Mouse (Mus musculus) gastrocnemius, postnatal 36 days (tissue): ENCODE measurements around the gene Fam222b. TPM values are rescaled to one million over a fixed set of nuclear protein-coding genes. Genes with fewer than 3 reads are reported as not detected.
"Not testable (repeated sequence)": the region's sequence is repeated elsewhere in the genome, so short reads cannot be mapped to it uniquely, and the experiment has no call there.

Experiments used
- DNase-seq, 2 experiments: peaks; one replicate each; pipeline ENCODE4 v3.0.0; 2022
- intact Hi-C: fragments of 180-260 bp; cut with DNase I; formaldehyde crosslinking; loops from one replicate; pipeline ENCODE4 v1.15.1; 2025
- long read RNA-seq, 2 experiments: library from polyadenylated mRNA; stranded (forward); transcript quantifications; one replicate each; pipeline ENCODE4 v2.0.0; 2021
- total RNA-seq, 2 experiments: library from RNA; stranded (reverse); gene quantifications; 2 replicates each; pipeline ENCODE4 v1.2.3; 2021

Gene Fam222b
- total RNA-seq = 1 to 10 TPM; 6.0 to 6.1 TPM
- long read RNA-seq, experiment 1, partial matches to known transcripts = 0 of 4 reads
- long read RNA-seq, experiment 1, other reads (novel, unspliced or antisense) = 1 of 4 reads
- long read RNA-seq, experiment 2, partial matches to known transcripts = 0 of 6 reads
- long read RNA-seq, experiment 2, other reads (novel, unspliced or antisense) = 3 of 6 reads

DNA sequence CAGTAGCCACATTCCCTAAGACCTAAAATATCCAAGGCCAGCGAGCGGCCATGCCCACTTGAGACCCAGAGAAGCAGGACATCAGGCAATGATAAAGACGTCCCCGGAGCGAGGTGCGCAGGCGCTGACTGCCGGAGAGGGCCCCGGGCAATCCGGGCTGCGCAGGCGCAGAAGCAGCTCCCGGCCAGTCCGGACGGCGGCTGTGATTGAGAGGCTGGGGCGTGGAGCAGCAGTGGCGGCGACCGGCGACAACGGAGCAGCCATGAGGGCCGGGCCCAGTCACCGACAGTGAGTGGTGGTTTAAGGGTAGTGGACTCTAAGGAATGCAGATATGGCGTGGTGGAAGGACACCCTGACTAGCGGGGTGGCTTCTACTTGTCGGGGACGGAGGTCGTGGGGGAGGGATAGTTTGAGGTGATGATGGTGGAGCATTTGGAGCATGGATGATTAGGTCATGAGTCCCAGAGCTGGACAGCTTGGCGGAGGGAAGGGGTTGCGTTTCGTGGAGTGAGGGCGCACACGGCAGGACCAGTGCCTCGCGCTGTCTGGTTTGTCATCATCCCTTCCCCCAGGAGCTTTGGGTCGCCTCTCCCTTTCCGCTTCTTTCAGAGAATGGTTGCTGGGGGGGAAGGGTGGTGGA lies at the start of gene Fam222b:
Gene Fam222b (plus strand): TSS at position 157 of the 640 bp plus-strand sequence.
- peak; percentile 86 to 93 for DNase-seq
- intact Hi-C loops = loop anchor here (5.0 kb wide), 1 partner anchor 63 kb away; no protein-coding TSS in a partner anchor

DNA sequence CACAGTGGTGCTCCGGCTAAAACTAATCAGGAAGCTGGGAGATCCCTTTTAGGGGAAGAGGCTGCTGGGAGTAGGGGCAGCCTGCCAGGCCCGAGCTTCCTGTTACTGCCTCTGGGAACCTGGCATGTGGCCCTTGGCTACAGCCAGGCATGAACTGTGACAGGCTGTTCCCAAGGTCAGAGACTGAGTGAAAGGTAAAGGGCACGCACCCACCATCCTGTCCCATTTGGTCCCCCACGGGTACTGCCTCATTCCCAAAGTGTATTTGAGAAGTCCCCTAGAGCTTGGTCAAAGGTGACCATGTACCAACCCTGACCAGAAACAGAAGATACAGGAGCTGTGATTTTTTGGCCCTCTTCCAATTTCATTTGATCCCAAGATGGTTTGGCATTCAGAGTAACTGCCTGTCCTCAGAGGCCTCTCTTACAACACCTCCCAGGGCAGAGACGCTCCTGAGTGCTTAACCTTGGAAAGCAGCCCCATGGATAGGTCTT lies 49.7 kb upstream of the Fam222b start:
- DNase-seq = peak; percentile 82 to 86
- intact Hi-C loops = no loop called here

DNA sequence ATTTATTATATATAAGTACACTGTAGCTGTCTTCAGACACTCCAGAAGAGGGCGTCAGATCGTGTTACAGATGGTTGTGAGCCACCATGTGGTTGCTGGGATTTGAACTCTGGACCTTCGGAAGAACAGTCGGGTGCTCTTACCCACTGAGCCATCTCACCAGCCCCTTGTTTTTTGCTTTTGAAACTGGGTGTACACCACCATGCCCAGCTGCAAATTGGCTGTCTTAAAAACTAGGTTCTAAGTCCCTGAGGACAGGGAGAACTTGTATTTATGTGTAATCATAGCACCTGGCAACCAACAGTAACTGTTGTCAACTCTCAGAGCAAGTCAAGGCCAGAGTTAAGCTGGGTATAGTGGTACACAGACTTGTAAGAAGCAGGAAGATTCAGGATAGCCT lies 45.8 kb upstream of the Fam222b start:
- intact Hi-C loops, DNase-seq: not testable (repeated sequence)

DNA sequence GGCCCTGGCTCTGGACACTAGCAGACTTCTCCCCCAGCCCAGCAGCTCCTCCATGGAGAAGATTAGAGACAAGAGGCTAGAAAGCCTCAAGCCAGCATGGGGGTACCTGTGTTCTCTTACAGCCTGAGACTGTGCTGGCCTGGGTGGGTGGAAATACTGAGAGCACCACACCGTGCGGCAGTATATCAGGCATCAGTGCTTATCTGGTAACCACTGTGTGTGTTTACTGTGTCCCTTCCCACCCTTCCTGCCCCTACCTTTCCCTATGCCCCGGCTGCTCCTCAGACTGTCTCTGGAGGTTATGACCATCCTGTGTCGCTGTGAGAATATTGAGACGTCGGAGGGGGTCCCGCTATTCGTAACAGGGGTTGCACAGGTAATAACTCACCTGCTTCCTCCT lies 41.4 kb upstream of the Fam222b start:
- no peak for DNase-seq
- intact Hi-C loops = no loop called here

DNA sequence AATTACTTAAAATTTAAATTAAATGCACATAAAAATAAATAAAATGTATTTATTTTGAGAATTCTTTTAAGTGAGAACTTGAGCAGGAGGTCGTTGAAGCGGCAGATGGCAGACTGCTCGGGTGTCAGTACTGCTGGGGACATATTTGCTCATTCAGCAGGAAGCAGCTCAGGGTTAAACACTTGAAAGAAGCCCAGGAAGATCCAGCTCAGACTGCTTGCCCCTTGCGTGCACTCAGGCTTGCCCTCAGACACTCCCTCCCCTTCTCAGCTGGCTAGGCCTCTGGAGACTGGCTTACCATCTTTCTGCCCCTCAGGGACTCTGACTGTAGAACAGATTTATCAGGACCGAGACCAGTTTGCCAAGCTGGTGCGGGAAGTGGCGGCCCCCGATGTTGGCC lies 37.5 kb upstream of the Fam222b start:
- DNase-seq = no peak
- intact Hi-C loops = no loop called here

DNA sequence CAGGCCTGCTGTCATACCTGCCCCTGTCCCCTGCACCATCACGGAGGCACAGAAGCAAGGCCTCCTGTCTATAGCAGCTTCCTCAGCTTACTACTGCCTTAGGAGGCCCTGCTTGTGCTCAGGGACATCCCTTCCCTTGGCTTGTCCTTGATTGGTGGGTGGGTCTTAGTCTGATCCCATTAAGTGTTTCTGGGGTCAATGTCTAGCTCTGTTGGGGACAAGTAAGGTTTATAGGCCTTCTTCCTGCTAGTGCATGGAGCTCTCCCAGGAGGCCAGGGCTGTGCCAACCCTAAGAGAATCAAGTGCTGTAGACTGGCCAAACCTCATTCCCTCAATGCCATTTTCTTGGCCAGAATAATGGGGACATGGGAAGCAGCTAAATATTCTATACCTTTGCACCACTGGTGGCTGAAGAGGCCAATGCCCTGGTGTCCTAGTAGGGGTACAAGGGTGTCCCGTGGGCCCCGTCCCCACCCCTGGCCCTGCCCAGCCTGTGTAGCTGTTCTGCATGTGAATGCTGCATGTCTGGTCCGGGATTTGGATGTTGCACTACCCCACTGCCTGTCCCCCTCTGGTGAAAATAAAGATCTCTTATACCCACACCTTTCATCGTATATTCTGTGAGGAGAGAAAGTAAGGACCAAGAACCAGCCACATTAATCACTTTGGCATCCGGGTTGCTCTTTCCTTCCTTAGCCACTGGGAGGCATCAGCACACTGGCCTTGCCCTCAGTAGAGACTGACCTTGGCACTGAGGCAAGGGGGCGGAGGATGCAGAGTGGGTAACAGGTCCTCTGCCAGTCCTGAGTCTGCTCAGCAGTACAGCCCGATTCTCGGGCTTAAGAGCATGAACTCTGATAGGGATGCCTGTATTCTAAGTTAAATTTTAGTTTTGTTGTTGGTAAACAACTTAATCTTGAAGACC lies 34.4 kb upstream of the Fam222b start:
- intact Hi-C loops = loop anchor here (2.0 kb wide), 1 partner anchor 119 kb away; no protein-coding TSS in a partner anchor

DNA sequence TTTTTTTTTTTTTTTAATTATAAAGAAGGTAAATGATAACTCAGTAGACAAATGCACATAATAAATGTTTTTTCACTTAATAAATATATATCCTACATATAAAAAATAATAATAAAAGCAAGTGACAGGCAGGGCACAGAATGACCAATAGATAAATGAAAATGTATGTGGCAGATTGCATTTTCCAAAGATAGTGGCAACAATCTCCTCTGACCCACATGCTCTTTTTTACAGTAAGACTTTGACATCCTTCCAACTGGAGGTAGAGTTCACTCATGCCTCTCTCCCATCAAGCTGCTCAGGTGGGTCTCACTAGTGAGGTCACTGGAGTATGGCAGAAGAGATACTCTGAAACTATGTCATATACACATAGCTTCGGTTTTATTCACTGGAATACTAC lies 31.9 kb upstream of the Fam222b start:
- no peak for DNase-seq
- intact Hi-C loops = no loop called here

More for the DNA sequence above, 34.4 kb upstream of the Fam222b start:
- peak; percentile 48 to 80 for DNase-seq

DNA sequence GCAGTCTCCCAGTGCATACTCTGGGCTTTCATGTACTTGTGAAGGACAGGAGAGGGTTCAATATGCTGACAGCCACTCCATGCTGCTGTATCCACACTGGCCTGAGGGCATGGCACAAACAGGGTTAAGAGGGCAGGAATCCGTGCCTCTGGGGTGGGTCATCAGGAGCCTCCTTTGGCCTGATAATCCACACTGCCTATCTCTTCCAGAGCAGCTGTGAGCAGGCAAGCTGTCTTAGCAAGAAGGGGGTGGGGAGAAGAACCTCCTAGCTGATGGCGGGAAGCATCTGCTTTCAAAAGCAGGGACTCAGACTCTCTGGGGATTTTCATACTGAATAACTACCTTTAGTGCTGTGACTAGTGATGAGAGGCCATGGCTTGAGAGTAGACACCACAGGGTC lies 28.6 kb upstream of the Fam222b start:
- no peak for DNase-seq
- intact Hi-C loops = no loop called here

DNA sequence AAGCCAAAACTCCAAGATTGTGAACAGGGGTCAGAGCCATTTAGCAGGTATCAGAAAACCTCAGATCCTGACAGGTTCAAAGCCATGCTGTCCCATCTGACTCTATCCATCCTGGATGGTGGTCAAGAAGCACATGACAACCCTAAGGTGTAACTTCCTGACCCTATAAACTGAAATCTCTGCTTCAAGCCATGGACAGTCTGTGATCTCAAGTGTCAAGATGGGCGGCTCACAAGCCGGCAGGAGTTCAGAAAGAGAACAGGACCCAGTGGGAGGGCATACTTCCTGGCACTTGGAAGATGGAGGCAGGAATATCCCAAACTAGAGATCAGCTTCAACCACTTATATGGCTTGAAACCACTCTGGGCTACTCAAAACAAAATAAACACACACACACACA lies 27.8 kb upstream of the Fam222b start:
- DNase-seq = no peak
- intact Hi-C loops = no loop called here

DNA sequence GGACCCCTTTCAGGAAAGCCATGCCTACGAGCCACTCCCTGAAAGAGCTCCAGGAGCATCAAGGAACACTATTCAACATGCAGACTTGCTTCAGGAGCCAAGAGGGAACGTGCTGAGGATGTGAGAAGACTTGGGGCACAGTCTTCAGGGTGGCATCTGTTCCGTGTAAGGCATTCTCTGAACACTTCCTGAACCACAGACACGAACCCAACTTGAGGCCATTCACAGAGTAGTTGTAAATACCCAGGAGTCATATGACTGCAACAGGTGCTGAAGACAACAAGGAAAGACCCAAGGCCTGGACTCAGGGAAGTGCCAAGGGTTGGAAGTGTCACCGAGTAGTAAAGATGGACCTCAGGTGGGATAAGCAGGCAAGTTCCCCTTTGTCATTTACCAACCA lies 26.9 kb upstream of the Fam222b start:
- DNase-seq = no peak
- intact Hi-C loops = no loop called here

DNA sequence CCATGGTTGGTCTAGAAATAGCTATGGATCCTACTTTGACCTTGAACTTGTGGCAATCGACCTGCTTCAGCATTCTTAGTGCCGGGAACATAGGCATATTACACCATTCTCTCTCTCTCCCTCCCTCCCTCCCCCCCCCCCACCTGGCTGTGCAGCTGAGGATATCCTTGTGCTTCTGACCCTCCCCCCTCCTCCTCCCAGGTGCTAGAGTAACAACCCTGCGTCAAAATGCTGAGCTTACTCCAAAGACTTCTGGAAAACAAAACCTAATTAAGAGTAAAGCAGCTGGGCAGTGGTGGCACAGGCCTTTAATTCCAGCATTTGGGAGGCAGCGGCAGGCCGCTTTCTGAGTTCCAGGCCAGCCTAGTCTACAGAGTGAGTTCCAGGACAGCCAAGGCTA lies 25.3 kb upstream of the Fam222b start:
- no peak for DNase-seq
- intact Hi-C loops = no loop called here

DNA sequence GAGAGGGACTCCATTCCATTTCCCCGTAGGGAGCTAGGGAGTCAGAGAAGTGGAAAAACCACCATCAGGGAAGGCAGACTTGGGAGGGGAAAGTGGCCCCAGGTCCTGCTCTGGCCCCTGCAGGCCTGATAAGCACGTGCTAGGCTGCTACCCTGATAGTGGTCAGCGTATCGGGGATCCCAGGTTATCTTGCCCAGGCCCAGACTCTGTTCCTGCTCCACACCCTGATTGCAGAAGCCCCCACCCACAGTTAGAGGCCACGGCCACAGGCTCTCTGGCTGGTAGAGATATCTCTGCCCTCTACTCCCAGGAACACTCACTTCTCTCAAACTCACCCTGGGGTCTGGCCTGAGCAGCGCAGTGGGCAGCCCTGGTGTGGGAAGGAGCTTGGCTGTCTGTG lies 24.8 kb upstream of the Fam222b start:
- intact Hi-C loops = no loop called here

DNA sequence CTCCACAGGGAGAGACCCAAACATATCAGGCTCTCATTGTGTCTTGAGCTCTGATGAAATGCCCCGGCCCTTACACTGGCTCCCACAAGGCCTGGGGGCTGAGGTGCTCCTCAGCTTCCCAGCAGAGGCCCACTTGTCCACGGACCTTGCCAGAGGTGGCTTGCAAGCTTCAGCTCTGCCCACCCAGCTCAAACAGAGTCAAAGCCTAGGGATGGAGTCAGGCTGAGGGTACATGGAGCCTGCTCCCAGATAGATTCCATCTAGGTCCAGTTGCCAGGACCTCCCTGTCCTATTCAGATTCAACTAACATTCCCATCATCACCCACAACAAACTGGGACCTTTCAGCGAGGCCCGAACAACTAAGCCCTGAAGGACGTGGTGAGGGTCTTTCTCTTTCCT lies 22.5 kb upstream of the Fam222b start:
- intact Hi-C loops = no loop called here
- DNase-seq = no peak

More for the DNA sequence above, 24.8 kb upstream of the Fam222b start:
- DNase-seq = no peak

DNA sequence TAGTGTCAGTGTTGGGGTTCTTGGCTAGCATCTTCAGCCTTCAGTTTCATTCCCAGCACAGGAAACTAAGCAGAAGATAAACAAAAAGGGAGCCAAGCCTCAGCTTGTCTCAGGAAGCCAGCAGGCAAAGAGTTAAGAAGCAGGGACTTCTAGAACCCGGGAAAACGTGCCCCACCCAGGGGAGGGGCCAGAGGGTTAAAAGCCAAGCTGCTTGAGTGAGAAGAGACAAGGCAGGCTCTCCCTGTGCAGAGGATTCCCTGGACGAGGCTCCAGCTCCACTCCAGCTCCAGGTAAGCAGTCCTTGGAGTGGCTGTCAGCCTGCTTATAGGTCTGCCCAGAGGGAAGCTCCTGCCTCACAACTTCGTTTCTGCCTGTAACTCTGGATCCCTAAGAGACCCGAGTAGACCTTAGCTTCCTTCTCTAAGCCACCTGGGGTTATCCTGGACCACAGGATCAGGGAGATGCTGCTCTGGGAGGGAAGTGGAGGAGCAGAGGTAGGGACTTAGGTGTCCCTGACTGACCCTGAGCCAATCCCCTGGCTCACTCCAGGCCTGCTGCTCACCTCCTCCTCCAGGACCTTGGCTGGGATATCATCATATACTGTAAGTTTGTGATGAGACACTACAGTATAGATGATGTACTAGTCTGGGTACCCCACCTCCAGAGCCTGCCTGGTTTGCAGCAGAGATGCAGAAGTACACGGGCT lies 21.9 kb upstream of the Fam222b start:
- intact Hi-C loops = no loop called here
- no peak for DNase-seq

DNA sequence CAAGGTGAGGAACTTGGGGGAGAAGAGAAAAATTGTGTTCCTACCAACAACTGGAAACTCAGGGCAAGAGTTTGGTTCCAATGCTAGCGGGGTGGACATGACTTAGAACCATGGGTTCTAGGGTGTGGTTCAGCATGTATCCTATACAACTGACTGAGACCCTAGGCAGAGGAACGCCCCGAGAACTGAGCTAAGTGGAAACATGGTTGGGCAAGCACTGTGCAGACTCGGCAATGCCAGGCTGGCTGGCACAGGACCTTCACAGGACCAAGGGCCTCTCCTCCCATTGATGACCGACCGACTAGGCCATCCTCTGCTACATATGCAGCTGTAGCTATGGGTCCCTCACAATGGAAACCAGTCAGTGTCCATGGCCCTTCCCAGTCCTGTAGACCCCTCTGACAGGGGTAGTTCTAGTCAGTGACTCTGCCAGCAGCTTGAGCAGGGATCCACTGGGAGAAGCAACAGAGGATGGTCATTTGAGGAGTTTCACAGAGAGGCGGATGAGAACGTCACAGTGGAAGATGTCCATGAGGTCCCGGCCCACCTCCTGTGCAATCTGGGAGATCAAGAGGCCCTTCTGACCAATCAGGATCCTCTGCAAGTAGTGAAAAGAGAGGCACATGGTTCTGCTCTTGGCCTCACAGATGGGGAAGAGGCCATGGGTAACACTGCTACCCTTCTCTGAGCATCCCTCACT lies 20.7 kb upstream of the Fam222b start:
- intact Hi-C loops = no loop called here
- DNase-seq = no peak

DNA sequence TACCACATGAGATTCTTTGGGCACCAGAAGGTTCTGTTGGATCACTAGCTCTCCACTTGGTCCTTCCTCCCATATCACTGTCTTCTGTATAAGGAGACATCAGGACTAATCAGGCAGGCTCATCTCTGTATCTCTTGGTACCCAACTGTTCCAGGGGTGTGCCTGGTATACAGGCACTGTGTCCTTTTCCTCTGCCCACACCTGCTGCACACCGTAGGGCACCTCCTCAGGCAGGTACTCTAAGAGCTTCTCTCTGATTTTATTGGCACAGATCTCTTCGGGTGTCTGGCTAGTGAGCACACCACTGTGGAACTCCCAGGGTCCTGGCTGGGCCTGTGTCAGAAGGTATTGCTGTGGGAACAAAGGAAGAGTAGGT lies 20.2 kb upstream of the Fam222b start:
- DNase-seq = no peak
- intact Hi-C loops = no loop called here

DNA sequence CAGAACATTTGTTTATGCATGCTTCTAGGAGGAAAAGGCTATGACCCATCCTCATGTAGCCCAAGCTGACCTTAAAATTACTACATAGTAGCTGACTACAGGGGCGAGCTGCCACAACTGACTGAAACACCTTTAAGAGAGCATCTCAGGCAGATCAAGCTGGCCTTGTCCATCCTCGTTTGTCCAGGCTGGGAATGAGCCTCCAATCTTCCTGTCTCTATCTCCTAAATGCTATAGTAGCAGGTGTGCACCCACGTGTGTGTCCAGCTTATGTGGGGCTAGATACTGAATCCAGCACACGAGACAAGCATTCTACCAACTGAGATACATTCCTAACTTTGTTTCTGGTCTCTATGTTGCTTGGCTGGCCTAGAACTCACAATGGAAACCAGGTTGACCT lies 19.8 kb upstream of the Fam222b start:
- no peak for DNase-seq

DNA sequence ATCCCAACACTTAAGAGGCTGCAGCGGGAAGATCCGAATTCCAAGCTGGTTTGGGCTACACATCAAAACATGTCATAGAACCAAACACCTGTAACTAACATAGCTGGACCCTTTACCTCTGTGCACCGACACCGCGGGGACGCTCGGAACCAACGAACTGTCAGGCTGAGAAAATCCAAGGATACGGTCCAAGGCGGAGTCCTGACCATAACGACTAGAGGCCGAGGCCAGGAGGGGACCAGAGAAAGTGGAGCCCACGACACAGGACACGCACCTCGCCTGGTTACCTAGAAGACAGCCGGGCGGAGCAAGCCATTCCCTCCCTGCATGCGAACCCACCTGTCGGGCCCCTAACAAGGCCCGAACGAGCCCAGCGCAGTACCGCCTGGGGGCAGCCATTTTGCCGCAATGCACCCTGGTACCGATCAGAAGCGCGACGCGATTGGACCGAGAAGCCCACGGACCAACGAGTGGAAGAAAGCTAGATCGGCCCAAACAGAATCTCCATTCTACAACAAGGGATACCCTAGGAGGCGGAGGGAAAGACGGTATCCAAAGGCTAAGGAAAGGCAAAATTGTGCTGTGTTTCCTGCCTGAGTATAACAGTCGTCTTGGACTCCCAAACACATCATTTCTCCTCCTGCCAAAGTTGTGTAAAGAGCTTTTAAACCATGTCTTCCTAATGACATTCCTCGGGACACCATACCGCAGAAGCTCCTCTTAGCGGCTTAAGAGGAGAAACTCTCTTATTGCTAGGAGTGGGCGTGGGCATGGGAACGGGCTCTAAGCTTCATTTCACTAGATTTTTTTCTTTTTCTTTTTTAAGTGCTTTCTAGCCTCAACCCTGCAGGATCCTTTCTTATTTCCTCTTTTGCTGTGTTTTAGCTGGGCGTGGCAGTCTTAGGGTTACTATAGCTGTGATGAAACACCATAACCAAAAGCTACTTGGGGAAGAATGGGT lies 14.2 kb upstream of the Fam222b start, which contains the start of gene Eral1:
Gene Eral1 (minus strand): TSS at position 423 of the 961 bp plus-strand sequence.
- peak; percentile 70 to 71 for DNase-seq
- intact Hi-C loops = loop anchor here (5.0 kb wide), 1 partner anchor 47 kb away; no protein-coding TSS in a partner anchor

More for the DNA sequence above, 19.8 kb upstream of the Fam222b start:
- intact Hi-C loops = no loop called here

DNA sequence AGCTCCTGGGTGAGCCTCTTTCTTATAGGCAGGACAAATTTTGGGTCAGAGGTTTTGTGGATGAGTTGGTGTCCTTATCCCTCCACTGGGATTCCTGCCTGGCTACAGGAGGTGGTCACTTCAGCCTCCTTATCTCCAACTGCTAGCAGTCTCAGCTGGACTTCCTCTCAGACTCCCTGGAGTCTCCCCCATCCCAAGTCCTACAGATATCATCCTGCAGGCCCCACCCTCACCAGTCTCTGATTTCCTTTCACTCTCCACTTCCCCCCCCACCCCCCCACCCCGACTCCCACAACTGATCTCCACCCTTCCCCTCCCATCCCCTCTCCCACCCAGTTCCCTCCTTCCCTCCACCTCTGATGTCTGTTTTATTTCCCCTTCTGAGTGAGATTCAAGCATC lies 10.9 kb upstream of the Fam222b start:
- DNase-seq = no peak
- intact Hi-C loops = loop anchor here (5.0 kb wide), 1 partner anchor 44 kb away; no protein-coding TSS in a partner anchor
